Comparison of ENCODE assay signal across 8 mouse cellular contexts in genomic region chr10:117434871-117435733, GRCm38 (mm10). TPM values are rescaled to one million over a fixed set of nuclear protein-coding genes. Genes with fewer than 3 reads are reported as not detected.
DNase-seq lines count a peak whose midpoint lies in the region; ATAC-seq and TF ChIP-seq lines count a peak whose summit lies in the region.

No protein-coding gene starts in this region.

- H3K27ac ChIP-seq in embryonic facial prominence, embryonic 10.5 days (replicated peaks): peak overlapping the region; percentile 71
- no peak overlapping the region for H3K27ac ChIP-seq in intestine, postnatal 0 days (ENCODE audit: low read depth, low read length)
- H3K27ac ChIP-seq in midbrain, embryonic 11.5 days (ENCODE audit: low read depth, low read length): no peak overlapping the region

- intact Hi-C loops in left cerebral cortex, postnatal 4 days (cut with DNase I): loop anchor here (5.0 to 10.0 kb wide), 2 partner anchors 73 to 210 kb away; partner anchors contain the start of gene Yeats4

- ATAC-seq in granulocyte monocyte progenitor cell, adult 5-6 weeks (replicated peaks; ENCODE audit: poor library complexity, severe bottlenecking): peak; percentile 85
- ATAC-seq in intestine, postnatal 0 days: peak; percentile 69; the same call in 1 of the 2 replicates
- ATAC-seq in midbrain, embryonic 11.5 days (ENCODE audit: low FRiP score): peak; percentile 72

- peak; percentile 99 for TF ChIP-seq CTCF in intestine, postnatal 0 days (IDR thresholded peaks at IDR 0.05; ENCODE audit: low read depth)

- H3K4me2 ChIP-seq in intestine, postnatal 0 days (replicated peaks; ENCODE audit: low read depth): peak overlapping the region; percentile 58
- H3K4me2 ChIP-seq in midbrain, embryonic 11.5 days: peak overlapping the region; percentile 26; the same call in 1 of the 2 replicates

- peaks cover 4% of the 10 kb centered on the region for H3K9me3 ChIP-seq in embryonic facial prominence, embryonic 10.5 days
- H3K9me3 ChIP-seq in intestine, postnatal 0 days (ENCODE audit: control insufficient read depth): no peaks in the 10 kb centered on the region
- H3K9me3 ChIP-seq in midbrain, embryonic 11.5 days (ENCODE audit: control insufficient read depth, low read length): no peaks in the 10 kb centered on the region; the same call in 1 of the 2 replicates

- peak; percentile 94 for DNase-seq in adrenal gland, postnatal 14 days
- DNase-seq in embryonic facial prominence, embryonic 10.5 days (ENCODE audit: low spot score): peak; percentile 91
- peak; percentile 94 for DNase-seq in left cerebral cortex, postnatal 4 days
- peak; percentile 99 for DNase-seq in midbrain, embryonic 11.5 days (ENCODE audit: low spot score, missing footprints)
- DNase-seq in right cerebral cortex, postnatal 4 days: peak; percentile 97
- peak; percentile 85 for DNase-seq in yolk sac, embryonic 10.5 days (ENCODE audit: low spot score)

- H3K36me3 ChIP-seq in embryonic facial prominence, embryonic 10.5 days (replicated peaks): no peaks in the 10 kb centered on the region
- no peaks in the 10 kb centered on the region for H3K36me3 ChIP-seq in intestine, postnatal 0 days (ENCODE audit: control insufficient read depth, insufficient read depth)
- H3K36me3 ChIP-seq in midbrain, embryonic 11.5 days (ENCODE audit: control insufficient read depth, insufficient read depth, low read length): no peaks in the 10 kb centered on the region

- H3K4me3 ChIP-seq in embryonic facial prominence, embryonic 10.5 days: peak overlapping the region; percentile 44
- H3K4me3 ChIP-seq in intestine, postnatal 0 days (ENCODE audit: low read depth, low read length): peak overlapping the region; percentile 13; the same call in 1 of the 2 replicates
- H3K4me3 ChIP-seq in midbrain, embryonic 11.5 days (ENCODE audit: low read depth, low read length): no peak overlapping the region

- H3K9ac ChIP-seq in intestine, postnatal 0 days (ENCODE audit: low read depth, low read length): no peak overlapping the region
- H3K9ac ChIP-seq in midbrain, embryonic 11.5 days (ENCODE audit: low read length): no peak overlapping the region

- H3K4me1 ChIP-seq in embryonic facial prominence, embryonic 10.5 days: peaks cover 29% of the 10 kb centered on the region
- no peaks in the 10 kb centered on the region for H3K4me1 ChIP-seq in intestine, postnatal 0 days (replicated peaks; ENCODE audit: control insufficient read depth, insufficient read depth, low read length)
- no peaks in the 10 kb centered on the region; the same call in 1 of the 2 replicates for H3K4me1 ChIP-seq in midbrain, embryonic 11.5 days (ENCODE audit: control insufficient read depth, insufficient read depth, low read length)

- 14% methylated on average over 33 of the region's 33 CpGs for WGBS in embryonic facial prominence, embryonic 10.5 days
- WGBS in intestine, postnatal 0 days: 10% methylated on average over 33 of the region's 33 CpGs
- WGBS in midbrain, embryonic 11.5 days: 21% methylated on average over 33 of the region's 33 CpGs

- H3K27me3 ChIP-seq in embryonic facial prominence, embryonic 10.5 days (replicated peaks; ENCODE audit: low read depth, poor library complexity, severe bottlenecking): peaks cover 37% of the 10 kb centered on the region
- H3K27me3 ChIP-seq in intestine, postnatal 0 days (replicated peaks; ENCODE audit: control insufficient read depth, insufficient read depth, low read length): 0 out of 2 replicates have a peak, but pooled peaks cover 3% of the 10 kb centered on the region
- peaks cover 7% of the 10 kb centered on the region for H3K27me3 ChIP-seq in midbrain, embryonic 11.5 days (ENCODE audit: control insufficient read depth, insufficient read depth, low read length)

RNA-seq across cellular contexts. Expression of gene Cpsf6, which starts 55.3 kb away (rescaled TPM):
- total RNA-seq in adrenal gland, postnatal 14 days (2021): 76.0 and 87.9 TPM in 2 replicates
- polyA plus RNA-seq in embryonic facial prominence, embryonic 10.5 days (2016; fragmentation: Nextera tagmentation; extraction: Ambion mirVana): 223 and 230 TPM in 2 replicates
- 94.2 and 139 TPM in 2 replicates for total RNA-seq in granulocyte monocyte progenitor cell, adult 5-6 weeks (2014; fragmentation: Nextera tagmentation)
- total RNA-seq in granulocyte monocyte progenitor cell, adult 5-6 weeks (2017): 119 and 124 TPM in 2 replicates
- polyA plus RNA-seq in intestine, postnatal 0 days (2015; fragmentation: Nextera tagmentation; extraction: Ambion mirVana): 41.2 and 45.4 TPM in 2 replicates
- 100 to 1,000 TPM; 145 to 163 TPM for total RNA-seq in left cerebral cortex, postnatal 4 days (2021)
- 235 and 238 TPM in 2 replicates for polyA plus RNA-seq in midbrain, embryonic 11.5 days (2014; fragmentation: Nextera tagmentation; extraction: Ambion mirVana)
